Mouse (Mus musculus) frontal cortex, postnatal 36 days (tissue): ENCODE measurements around the gene Camk1d.
A peak's percentile ranks its signal among the peaks of the same experiment; 100 is the strongest.

Experiments used
- DNase-seq, 2 experiments: peaks; one replicate each; pipeline ENCODE4 v3.0.0; 2022; ENCODE audit warnings: low spot score in 2 of 2

Camk1d gene

DNA sequence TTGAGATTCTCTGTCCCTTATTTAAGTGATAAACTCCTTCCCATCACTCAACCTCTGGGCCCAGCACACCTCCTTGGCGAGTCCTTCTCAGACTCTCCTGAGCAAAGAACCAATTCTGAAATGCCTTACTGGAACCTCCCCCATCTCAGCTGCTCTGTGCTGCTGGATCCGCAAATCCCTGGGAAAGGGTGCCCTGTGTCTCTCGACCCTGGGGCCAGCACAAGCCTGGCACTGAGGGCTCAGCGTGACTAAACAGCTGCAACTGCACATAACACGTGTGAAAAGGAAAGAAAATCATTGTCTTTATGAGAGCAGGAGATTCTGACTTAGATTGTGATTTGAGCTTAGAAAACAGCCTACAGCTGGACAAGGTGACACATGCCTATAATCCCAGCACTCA, 52.4 kb downstream of the Camk1d start:
- no peak for DNase-seq

- no peak for DNase-seq
Measured at GRCm38 (mm10) chr2:5658000-5658399, 56.3 kb downstream of the Camk1d start.

DNA sequence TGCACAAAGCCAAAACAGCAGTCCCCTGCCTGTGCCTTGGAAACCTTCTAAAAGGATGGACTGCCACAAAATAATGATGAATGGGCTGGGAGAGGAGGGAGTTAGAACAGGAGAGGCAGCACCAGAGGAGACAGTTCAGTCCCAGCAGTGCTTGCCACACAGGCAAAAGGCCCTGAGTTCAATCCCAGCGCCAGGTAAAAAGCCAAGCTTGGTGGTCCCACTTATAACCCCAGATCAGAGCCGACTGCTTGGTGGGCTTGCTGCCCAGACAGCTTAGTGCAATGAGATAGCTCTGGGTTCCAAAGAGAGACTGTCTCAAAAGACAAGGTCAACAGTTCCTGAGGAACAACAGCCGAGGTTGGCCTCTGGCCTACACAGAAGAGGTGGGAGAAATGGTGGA, 58.0 kb downstream of the Camk1d start:
- no peak for DNase-seq

GRCm38 (mm10) chr2:5652071-5652470, 62.2 kb downstream of the Camk1d start:
- no peak for DNase-seq

DNA sequence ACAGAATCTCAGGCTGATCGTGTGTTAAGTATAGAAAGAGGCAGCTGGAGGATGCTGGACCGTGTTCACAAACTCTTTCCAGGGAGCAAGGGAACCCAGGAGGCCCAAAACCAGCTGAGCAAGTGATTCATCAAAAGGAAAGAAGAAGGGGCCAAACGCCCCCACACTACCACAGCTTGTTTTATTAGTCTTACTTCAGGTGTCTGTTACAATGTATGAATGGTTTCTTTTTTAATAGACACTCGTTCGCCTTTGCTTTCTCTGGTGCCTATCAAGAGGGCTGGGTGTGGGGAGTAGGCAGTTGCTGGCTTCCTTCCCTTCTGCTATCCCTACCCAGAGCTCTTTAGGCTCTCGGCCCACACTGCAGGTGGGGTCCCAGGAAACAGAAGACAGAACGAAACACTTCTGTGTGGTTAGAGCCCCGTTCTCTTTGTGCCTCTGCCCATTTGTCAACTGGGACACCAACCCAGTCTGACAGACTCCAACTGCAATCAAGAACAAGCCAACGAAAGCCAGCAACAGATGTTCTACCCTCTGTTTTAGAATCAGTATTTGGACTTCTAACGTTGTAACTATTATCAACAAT, 62.9 kb downstream of the Camk1d start:
- no peak for DNase-seq

DNA sequence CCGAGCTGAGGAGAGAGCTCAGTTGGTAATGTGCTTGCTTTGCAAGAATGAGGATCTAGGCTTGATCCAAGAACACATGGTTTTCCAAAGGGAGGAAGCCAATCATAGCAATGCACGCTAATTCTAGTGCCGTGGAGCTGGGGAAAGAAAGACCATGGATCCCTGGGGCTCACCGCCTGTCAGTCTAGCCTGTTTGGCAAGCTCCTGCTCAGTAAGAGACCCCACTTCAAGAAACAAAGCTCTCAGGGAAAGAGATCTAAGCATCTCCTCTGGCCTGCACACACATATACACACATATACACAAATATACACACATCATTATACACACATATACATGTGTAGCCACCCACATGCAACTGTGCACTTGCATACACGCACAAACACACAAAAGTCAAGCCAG, 65.1 kb downstream of the Camk1d start:
- no peak for DNase-seq

- DNase-seq: no peak
Measured at GRCm38 (mm10) chr2:5648764-5649163, 65.6 kb downstream of the Camk1d start.

DNA sequence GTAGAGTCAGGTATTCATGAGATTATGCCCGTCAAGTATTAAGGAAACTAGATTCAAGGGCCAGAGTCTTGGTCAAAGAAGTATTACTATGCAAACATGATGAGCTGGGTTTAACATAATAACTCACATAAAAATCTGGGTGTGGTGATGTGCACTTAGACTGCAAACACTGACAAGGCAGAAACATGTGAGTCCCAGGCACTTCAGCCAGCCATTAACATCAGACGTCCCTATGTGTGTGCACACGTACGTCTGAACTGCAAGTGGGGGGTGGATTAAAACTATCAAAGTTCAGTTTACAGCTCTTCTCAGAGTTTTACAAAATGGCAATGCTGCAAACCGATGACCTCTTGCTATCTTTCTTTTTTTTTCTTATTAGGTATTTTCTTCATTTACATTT, 68.0 kb downstream of the Camk1d start:
- no peak for DNase-seq

DNA sequence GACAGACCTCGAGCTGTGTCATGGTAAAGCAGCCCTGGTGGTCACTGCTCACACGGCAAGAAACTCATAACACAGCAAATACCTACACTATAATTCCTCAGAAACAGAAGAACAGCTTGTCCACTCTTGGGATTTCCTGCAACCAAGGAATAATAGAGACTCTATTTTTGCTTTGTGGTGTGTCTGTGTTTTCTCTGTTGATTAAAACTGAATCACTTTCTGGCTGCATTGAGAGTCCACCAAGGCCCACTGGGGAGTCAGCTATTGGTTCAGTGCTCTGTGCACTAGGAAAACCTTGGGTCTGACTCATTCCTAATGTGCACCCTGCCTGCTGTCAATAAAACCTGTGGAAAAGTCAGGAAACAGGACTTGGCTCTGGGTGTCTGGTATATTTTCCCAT, 68.7 kb downstream of the Camk1d start:
- DNase-seq: no peak

DNA sequence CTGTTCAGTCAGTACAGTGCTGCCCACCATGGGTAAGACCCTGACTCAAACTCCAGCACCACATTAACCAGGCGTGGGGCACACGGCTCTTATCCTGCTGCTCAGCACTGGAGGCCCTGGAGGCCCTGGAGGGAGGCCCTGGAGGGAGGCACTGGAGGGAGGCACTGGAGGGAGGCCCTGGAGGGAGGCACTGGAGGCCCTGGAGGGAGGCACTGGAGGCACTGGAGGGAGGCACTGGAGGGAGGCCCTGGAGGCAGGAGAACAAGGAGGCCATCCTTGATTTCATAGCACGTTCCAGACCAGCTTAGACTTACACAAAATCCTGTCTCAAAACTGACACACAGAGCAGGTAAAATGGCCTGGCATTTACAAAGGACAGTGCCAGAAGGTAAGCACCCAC, 70.4 kb downstream of the Camk1d start:
- no peak for DNase-seq

GRCm38 (mm10) chr2:5643226-5643625, 71.1 kb downstream of the Camk1d start:
- DNase-seq: no peak

DNA sequence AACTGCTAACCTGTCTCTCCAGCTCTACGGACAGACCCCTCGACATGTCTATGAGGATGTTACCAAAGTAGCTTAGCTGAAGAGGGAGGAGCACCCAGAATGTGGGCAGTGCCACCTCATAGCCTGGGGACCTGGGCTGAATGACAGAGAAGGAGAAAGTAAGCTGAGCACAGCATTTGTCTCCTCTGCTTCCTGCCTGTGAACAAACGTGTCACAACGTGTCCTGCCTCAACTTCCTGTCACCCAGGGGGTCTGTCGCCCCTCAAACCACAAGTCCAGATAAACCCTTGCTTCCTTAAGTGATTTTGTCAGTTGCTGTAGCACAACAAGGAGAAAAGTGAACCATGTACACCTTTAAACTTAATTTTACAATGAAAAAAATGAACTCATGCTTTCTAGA, 71.7 kb downstream of the Camk1d start:
- DNase-seq: no peak

GRCm38 (mm10) chr2:5641678-5642077, 72.6 kb downstream of the Camk1d start:
- DNase-seq: peak in 1 of 2 experiments; percentile 46

DNA sequence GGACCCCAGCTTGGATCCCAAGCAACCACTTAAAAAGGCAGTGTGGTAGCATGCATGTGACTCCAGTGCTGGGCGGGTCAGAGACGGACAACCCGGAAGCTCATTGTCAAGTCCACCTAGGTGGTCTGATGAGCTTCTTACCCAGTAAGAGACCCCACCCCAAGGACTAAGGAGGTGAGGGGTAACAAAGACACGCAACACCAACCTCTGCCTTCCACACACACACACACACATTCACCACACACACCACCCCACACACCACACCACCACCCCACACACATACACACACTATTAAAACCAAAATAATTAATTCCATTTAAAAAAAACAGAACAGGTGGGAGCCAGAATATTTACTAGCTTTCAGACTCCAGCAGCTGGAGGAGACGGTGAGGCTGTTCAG, 73.7 kb downstream of the Camk1d start:
- DNase-seq: no peak

DNA sequence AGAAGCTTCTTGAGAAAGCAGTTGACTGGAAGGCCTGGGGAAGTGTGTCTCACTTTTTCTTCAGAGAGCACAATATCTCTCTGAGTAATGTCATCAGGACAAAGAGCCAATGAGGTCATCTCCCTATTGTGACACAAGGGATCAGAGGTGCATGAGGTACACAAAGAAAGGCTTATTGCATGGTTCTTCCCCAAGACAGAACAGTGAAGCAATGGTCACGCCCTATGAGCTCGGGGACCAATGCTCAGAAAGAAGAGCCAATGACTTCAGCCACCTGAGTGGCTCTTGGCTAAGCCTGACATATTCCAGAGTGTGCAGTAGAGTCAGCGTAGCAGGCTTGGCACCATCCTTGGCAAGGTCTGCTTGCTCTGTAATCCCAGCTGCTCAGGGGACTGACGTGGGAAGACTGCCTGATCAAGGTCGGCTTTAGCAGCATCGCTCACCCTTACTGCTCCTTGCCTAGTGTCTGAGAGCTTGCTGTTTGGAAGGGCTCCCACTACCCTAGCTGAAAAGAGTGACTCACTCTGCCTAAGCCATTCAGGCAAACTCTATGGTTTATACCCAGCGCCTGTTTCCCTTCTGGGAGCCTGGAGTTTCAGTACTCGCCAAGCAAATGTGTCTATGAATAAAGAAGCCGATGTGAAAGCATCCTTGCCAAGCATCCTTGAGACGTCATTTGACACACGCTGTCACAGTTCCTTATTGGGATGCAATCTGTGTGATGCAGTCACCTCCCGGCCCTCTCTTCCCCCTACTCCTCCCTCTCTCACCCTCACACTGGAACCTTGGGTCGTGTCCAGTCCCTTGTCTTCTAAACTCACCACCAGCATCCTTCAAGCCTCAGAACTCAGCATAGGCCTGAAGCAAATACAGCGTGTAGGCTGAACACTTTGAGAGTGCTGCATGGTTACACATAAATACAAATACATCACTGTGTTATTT, 77.2 kb downstream of the Camk1d start:
- DNase-seq: peak; percentile 67 to 77

DNA sequence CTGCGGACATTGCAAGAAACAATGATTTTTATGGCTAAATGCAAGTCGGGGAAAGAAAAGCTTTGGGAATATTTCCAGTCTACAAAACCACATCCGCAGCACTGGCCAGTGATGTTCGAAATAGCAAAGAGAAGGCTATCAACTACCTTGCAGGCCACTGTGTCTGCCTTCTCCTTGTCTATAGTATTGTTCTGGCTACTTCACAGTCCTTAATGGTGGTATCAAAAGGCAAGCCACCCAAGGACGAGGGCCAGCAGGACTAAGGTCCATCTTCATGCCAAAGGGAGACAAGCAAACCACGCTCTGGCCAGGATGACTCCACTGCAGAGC, 82.0 kb downstream of the Camk1d start:
- DNase-seq: no peak

DNA sequence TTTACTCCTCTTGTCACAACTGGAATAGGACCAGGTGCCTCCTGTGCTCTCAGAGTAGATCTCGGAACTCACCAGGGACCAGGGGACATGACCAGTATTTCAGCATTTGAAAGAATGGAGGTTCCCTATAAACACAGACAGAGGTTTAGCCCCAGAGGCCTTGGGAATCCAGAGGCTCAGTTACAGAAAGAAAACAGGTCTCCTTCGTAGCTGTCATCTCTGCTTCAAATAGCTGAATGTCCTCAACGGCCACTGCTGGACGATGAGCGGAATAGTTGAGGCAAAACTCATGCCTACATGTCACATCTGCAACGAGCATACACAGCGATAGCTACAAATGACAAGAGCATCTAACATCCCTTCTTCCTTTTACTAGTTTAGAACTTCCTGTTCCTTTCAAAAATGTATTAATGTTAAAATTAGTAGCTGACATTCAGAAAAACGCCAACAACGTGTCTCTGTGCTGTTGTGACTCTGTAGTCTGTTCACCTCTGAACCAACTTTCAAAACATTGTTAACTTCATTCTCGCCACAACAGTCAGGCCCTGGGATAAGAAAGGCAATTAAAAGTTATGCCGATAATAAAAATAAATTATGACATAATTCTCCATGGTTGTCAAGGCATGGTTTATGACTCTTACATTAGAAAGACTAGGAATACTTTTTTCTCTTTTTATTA, 82.5 kb downstream of the Camk1d start:
- no peak for DNase-seq

DNA sequence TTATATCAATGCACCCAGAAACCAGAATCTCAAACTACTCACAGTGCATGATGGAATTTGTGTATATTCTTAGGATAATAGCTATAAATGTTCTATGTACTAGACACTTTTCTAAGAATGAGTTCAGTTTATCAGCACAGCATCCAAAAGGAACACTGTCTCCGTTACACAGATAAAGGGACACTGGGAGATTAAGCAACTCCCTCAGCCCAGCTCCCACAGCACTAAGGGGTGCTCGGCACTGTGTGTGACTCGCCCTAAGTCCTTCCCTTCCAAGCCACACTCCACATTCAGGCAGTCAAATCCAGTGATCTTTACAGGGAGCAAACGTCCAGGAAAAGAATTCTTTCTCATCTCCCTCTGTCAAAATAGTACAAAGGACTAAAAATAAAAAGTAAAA, 83.6 kb downstream of the Camk1d start:
- no peak for DNase-seq

GRCm38 (mm10) chr2:5624379-5624778, 89.9 kb downstream of the Camk1d start:
- DNase-seq: no peak

DNA sequence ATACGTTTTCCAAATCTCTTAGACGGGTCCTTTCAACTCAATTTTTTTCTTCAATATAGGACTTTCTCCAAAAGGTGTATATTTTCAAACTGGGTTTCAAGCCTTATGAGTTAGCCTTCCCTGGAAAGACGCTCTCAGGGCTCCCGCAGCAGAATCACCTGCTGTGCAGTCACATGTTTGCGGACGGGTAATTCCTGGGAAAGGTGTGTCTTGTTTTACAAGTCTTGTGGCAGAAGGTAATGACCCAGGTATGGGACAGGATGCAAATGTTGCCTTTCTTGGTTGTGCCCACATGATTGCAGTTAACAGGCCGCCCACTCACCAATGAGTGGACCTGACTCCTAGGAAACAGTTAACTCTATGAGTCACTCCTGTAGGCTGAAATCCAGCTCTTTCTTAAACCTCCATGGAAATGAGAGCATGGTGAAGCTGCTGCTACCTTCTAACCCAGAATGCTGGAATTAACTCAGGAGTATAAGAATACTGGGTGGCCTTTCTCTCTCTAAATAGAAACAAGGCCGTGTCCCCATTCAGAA, 95.9 kb downstream of the Camk1d start:
- peak; percentile 35 to 64 for DNase-seq

GRCm38 (mm10) chr2:5614896-5615295, 99.4 kb downstream of the Camk1d start:
- DNase-seq: peak; percentile 69 to 70

GRCm38 (mm10) chr2:5614308-5614705, 100.0 kb downstream of the Camk1d start:
- DNase-seq: no peak
